Mouse (Mus musculus) stomach, postnatal 0 days (tissue): ENCODE results near the gene Opcml. TPM values are rescaled to one million over a fixed set of nuclear protein-coding genes. Genes with fewer than 3 reads are reported as not detected.

Experiments used
- ATAC-seq: fragments of 200-750 bp; cut with Nextera tagmentation; 2 replicates; pipeline ENCODE4 v1.8.0; 2017; ENCODE audit not compliant: low FRiP score, low TSS enrichment
- DNase-seq: peaks from one replicate; pipeline ENCODE4 v3.0.0-alpha.2; 2016; ENCODE audit warnings: low spot score
- H3K27ac ChIP-seq: fragments of 300-500 bp; sonication (generic); replicated peaks from 2 replicates; pipeline ENCODE4 v1.5.1; 2014; ENCODE audit warnings: mild to moderate bottlenecking, control low read depth
- H3K27me3 ChIP-seq: fragments of 300-500 bp; sonication (generic); 2 replicates; pipeline ENCODE4 v1.6.1; 2014; ENCODE audit warnings: low read length; ENCODE audit not compliant: control insufficient read depth, insufficient read depth
- H3K36me3 ChIP-seq: fragments of 300-500 bp; sonication (generic); 2 replicates; pipeline ENCODE4 v1.6.1; 2014; ENCODE audit warnings: low read length, mixed read lengths; ENCODE audit not compliant: control insufficient read depth, insufficient read depth
- H3K4me1 ChIP-seq: fragments of 300-500 bp; sonication (generic); replicated peaks from 2 replicates; pipeline ENCODE4 v1.6.1; 2014; ENCODE audit warnings: antibody characterized with exemption; ENCODE audit not compliant: control insufficient read depth, insufficient read depth
- H3K4me2 ChIP-seq: fragments of 300-500 bp; sonication (generic); replicated peaks from 2 replicates; pipeline ENCODE4 v1.6.1; 2014; ENCODE audit warnings: low read depth, mild to moderate bottlenecking, control low read depth, moderate library complexity
- H3K4me3 ChIP-seq: fragments of 300-500 bp; sonication (generic); 2 replicates; pipeline ENCODE4 v1.5.1; 2014; ENCODE audit warnings: low read depth, low read length, control low read depth
- H3K9ac ChIP-seq: fragments of 300-500 bp; sonication (generic); 2 replicates; pipeline ENCODE4 v1.6.1; 2014; ENCODE audit warnings: mild to moderate bottlenecking, low read length, control low read depth, mixed read lengths
- H3K9me3 ChIP-seq: fragments of 300-500 bp; sonication (generic); 2 replicates; pipeline ENCODE4 v1.6.1; 2016; ENCODE audit warnings: low read length; ENCODE audit not compliant: control insufficient read depth
- CTCF ChIP-seq: IDR thresholded peaks from 2 replicates; pipeline ENCODE4 v1.5.1; 2016; ENCODE audit warnings: antibody characterized with exemption, low read depth, mild to moderate bottlenecking, moderate library complexity
- EP300 ChIP-seq: optimal IDR thresholded peaks from 2 replicates; pipeline ENCODE3; 2016; ENCODE audit warnings: antibody characterized with exemption
- WGBS: fragments of 180-500 bp; shearing (Covaris S2); extraction: QIAGEN DNeasy Blood & Tissue Kit; methylation state at CpG from one replicate; pipeline ENCODE4 v1.1.7; 2014; 5-methylcytosine and 5-hydroxymethylcytosine counted together
- polyA plus RNA-seq: library from polyadenylated mRNA; unstranded; fragments of >200 nt; fragmentation: Nextera tagmentation; extraction: Ambion mirVana; gene quantifications from 2 replicates; pipeline ENCODE4 v1.2.1, GENCODE M21; 2015

The Opcml gene
- polyA plus RNA-seq, 1 experiment from 2014 or later, result 1.1 TPM

GRCm38 (mm10) chr9:27871624-27872023 is 81.0 kb downstream of the Opcml start:
- DNase-seq (no peak), ATAC-seq (no peak)
- Histone ChIP-seq H3K9ac (no peak overlapping the region), H3K4me3 (no peak overlapping the region), H3K27ac (no peak overlapping the region), H3K4me2 (no peak overlapping the region), H3K27me3 (no peaks in the 10 kb centered on the region), H3K9me3 (no peaks in the 10 kb centered on the region), H3K36me3 (no peaks in the 10 kb centered on the region), H3K4me1 (no peaks in the 10 kb centered on the region)
- 66% methylated on average over 3 of the region's 3 CpGs for WGBS
- TF ChIP-seq EP300 (no peak), CTCF (no peak)

GRCm38 (mm10) chr9:27889636-27890035 is 99.1 kb downstream of the Opcml start:
- 83% methylated on average over 5 of the region's 5 CpGs for WGBS
- no peaks in the 10 kb centered on the region for H3K27me3 ChIP-seq
- ATAC-seq, result no peak

GRCm38 (mm10) chr9:27917250-27917649 is 126.7 kb downstream of the Opcml start:
- Histone ChIP-seq H3K4me2 (no peak overlapping the region), H3K27ac (no peak overlapping the region), H3K4me3 (no peak overlapping the region), H3K9me3 (no peaks in the 10 kb centered on the region), H3K4me1 (no peaks in the 10 kb centered on the region), H3K36me3 (no peaks in the 10 kb centered on the region), H3K9ac (no peak overlapping the region), H3K27me3 (no peaks in the 10 kb centered on the region)
- TF ChIP-seq EP300 (no peak), CTCF (no peak)
- DNase-seq, result no peak
- ATAC-seq, result no peak
- 46% methylated on average over 3 of the region's 3 CpGs for WGBS

More at GRCm38 (mm10) chr9:27889636-27890035, 99.1 kb downstream of the Opcml start:
- no peak overlapping the region for H3K27ac ChIP-seq
- no peaks in the 10 kb centered on the region for H3K4me1 ChIP-seq
- DNase-seq, result no peak
- TF ChIP-seq EP300 (no peak), CTCF (no peak)
- H3K4me3 ChIP-seq, result no peak overlapping the region
- H3K4me2 ChIP-seq, result no peak overlapping the region
- no peaks in the 10 kb centered on the region for H3K36me3 ChIP-seq
- H3K9ac ChIP-seq, result no peak overlapping the region
- no peaks in the 10 kb centered on the region for H3K9me3 ChIP-seq

- Histone ChIP-seq H3K4me3 (no peak overlapping the region), H3K27ac (no peak overlapping the region), H3K4me2 (no peak overlapping the region), H3K4me1 (no peaks in the 10 kb centered on the region), H3K9me3 (no peaks in the 10 kb centered on the region), H3K36me3 (no peaks in the 10 kb centered on the region), H3K9ac (no peak overlapping the region), H3K27me3 (no peaks in the 10 kb centered on the region)
- 73% methylated on average over 1 of the region's 1 CpGs for WGBS
- no peak for DNase-seq
- no peak for TF ChIP-seq CTCF
- no peak for TF ChIP-seq EP300
- ATAC-seq, result no peak
These were observed 132.9 kb downstream of the Opcml start for GRCm38 (mm10) chr9:27923495-27923894.

- Histone ChIP-seq H3K36me3 (no peaks in the 10 kb centered on the region), H3K4me2 (no peak overlapping the region), H3K27me3 (no peaks in the 10 kb centered on the region), H3K9me3 (no peaks in the 10 kb centered on the region), H3K4me3 (no peak overlapping the region), H3K4me1 (no peaks in the 10 kb centered on the region), H3K27ac (no peak overlapping the region), H3K9ac (no peak overlapping the region)
- 55% methylated on average over 4 of the region's 4 CpGs for WGBS
- no peak for ATAC-seq
- DNase-seq, result no peak
- TF ChIP-seq EP300 (no peak), CTCF (no peak)
These were observed 133.6 kb downstream of the Opcml start for GRCm38 (mm10) chr9:27923945-27924825.

- no peak overlapping the region for H3K9ac ChIP-seq
- H3K4me1 ChIP-seq, result no peaks in the 10 kb centered on the region
- H3K36me3 ChIP-seq, result no peaks in the 10 kb centered on the region
- no peak overlapping the region for H3K4me2 ChIP-seq
- DNase-seq, result no peak
- 59% methylated on average over 2 of the region's 2 CpGs for WGBS
- H3K27ac ChIP-seq, result no peak overlapping the region
- no peak overlapping the region for H3K4me3 ChIP-seq
- no peaks in the 10 kb centered on the region for H3K9me3 ChIP-seq
- no peak for ATAC-seq
- TF ChIP-seq EP300 (no peak), CTCF (no peak)
- H3K27me3 ChIP-seq, result no peaks in the 10 kb centered on the region
These were observed 135.1 kb downstream of the Opcml start for GRCm38 (mm10) chr9:27925650-27926049.
